9 mouse cellular contexts compared by ENCODE assay signal in the genomic region with DNA sequence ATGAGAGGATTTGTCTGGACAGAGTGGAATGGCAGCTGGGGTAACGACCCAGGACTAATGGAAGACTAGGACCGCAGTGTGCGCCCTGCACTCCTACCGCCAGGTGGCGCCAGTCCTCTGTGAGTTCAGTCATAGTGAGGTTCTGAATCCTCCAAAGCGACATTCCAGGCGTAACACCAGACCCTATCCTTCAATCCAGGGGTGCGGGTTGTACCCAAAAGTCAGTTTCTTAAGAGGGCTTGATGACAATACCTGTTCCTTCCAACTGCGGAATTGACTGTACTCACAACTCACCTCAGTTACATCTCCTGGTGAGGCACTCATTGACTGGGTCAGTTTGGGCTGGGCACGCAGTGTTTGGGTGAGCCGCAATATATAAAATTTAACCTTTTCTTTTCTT. TPM values are rescaled to one million over a fixed set of nuclear protein-coding genes. Genes with fewer than 3 reads are reported as not detected.
DNase-seq lines count a peak whose midpoint lies in the region; ATAC-seq and TF ChIP-seq lines count a peak whose summit lies in the region.
"Had no signal": no experiment of that assay in that cellular context is flagged by ENCODE, and none has a peak within 500 bp of the region (broad histone marks: within the 10 kb centered on the region; RNA-seq: fewer than 3 reads in every experiment).

No protein-coding gene starts in this region.

- peak; percentile 79 for DNase-seq in c-Kit-positive CD71-negative TER-119-negative erythroid progenitor cells, embryonic 14.5 days (ENCODE audit: low read depth)
- peak; percentile 87 for DNase-seq in forebrain, embryonic 10.5 days (ENCODE audit: extremely low spot score, low spot score)
- DNase-seq in heart, postnatal 36 days, result peak; percentile 80 to 83
- DNase-seq in layer of hippocampus, adult 18-20 months (ENCODE audit: low spot score in 2 of 2), result peak; percentile 38 to 83
- DNase-seq in thymus, postnatal 14 days, result peak; percentile 67

- intact Hi-C loops in heart, postnatal 36 days (cut with DNase I), result loop anchor here (1.0 kb wide), 1 partner anchor 126 kb away; no protein-coding TSS in a partner anchor

- H3K36me3 ChIP-seq in ES-Bruce4 (ENCODE audit: control insufficient read depth, insufficient read depth, low read length, poor library complexity, severe bottlenecking), result no peaks in the 10 kb centered on the region
- H3K36me3 ChIP-seq in forebrain, embryonic 10.5 days (replicated peaks), result no peaks in the 10 kb centered on the region
- H3K36me3 ChIP-seq in lung, embryonic 15.5 days, result no peaks in the 10 kb centered on the region
- H3K36me3 ChIP-seq: heart, embryonic 15.5 days had no signal

- TF ChIP-seq EP300 in ES-Bruce4 (IDR thresholded peaks at IDR 0.05; ENCODE audit: insufficient read depth, low read depth, low read length), result no peak

- H3K9ac ChIP-seq in ES-Bruce4 (ENCODE audit: low read depth, poor library complexity, severe bottlenecking), result no peak overlapping the region
- H3K9ac ChIP-seq in lung, embryonic 15.5 days, result no peak overlapping the region
- H3K9ac ChIP-seq: heart, embryonic 15.5 days had no signal

- TF ChIP-seq CTCF in ES-Bruce4 (IDR thresholded peaks at IDR 0.05; ENCODE audit: low read depth, low read length), result peak; percentile 98
- TF ChIP-seq CTCF in olfactory bulb, adult 2 months (IDR thresholded peaks at IDR 0.05; ENCODE audit: insufficient read depth, low read depth, low read length), result peak; percentile 95

- H3K4me1 ChIP-seq in ES-Bruce4 (ENCODE audit: control insufficient read depth, insufficient read depth, low read length), result no peaks in the 10 kb centered on the region
- no peaks in the 10 kb centered on the region for H3K4me1 ChIP-seq in forebrain, embryonic 10.5 days
- no peaks in the 10 kb centered on the region for H3K4me1 ChIP-seq in lung, embryonic 15.5 days
- no peaks in the 10 kb centered on the region for H3K4me1 ChIP-seq in olfactory bulb, adult 2 months (ENCODE audit: control insufficient read depth, insufficient read depth, low read length)
- H3K4me1 ChIP-seq: heart, embryonic 15.5 days had no signal

- WGBS in forebrain, embryonic 10.5 days, result 20% methylated on average over 11 of the region's 11 CpGs
- WGBS in lung, embryonic 15.5 days, result 20% methylated on average over 11 of the region's 11 CpGs
- 17% methylated on average over 11 of the region's 11 CpGs for WGBS in olfactory bulb, adult 2 months

- no peak overlapping the region for H3K27ac ChIP-seq in ES-Bruce4 (ENCODE audit: insufficient read depth, low read length)
- no peak overlapping the region for H3K27ac ChIP-seq in forebrain, embryonic 10.5 days
- no peak overlapping the region for H3K27ac ChIP-seq in lung, embryonic 15.5 days
- no peak overlapping the region for H3K27ac ChIP-seq in olfactory bulb, adult 2 months (ENCODE audit: insufficient read depth, low read depth, low read length)
- H3K27ac ChIP-seq: heart, embryonic 15.5 days had no signal

- no peaks in the 10 kb centered on the region for H3K9me3 ChIP-seq in ES-Bruce4 (replicated peaks; ENCODE audit: control insufficient read depth, insufficient read depth, low read length, poor library complexity, severe bottlenecking)
- H3K9me3 ChIP-seq in forebrain, embryonic 10.5 days, result no peaks in the 10 kb centered on the region
- H3K9me3 ChIP-seq in lung, embryonic 15.5 days, result no peaks in the 10 kb centered on the region
- H3K9me3 ChIP-seq: heart, embryonic 15.5 days had no signal

- no peak overlapping the region for H3K4me3 ChIP-seq in ES-Bruce4 (ENCODE audit: low read depth, low read length)
- H3K4me3 ChIP-seq in forebrain, embryonic 10.5 days, result no peak overlapping the region
- no peak overlapping the region for H3K4me3 ChIP-seq in lung, embryonic 15.5 days
- no peak overlapping the region for H3K4me3 ChIP-seq in olfactory bulb, adult 2 months (ENCODE audit: insufficient read depth, low read depth, low read length)
- H3K4me3 ChIP-seq: heart, embryonic 15.5 days had no signal

- no peak for TF ChIP-seq POLR2A in ES-Bruce4 (IDR thresholded peaks at IDR 0.05; ENCODE audit: insufficient read depth, low read length)
- TF ChIP-seq POLR2A in olfactory bulb, adult 2 months (IDR thresholded peaks at IDR 0.05; ENCODE audit: insufficient read depth, low read depth, low read length), result no peak

- peak; percentile 85; the same call in 1 of the 2 replicates for ATAC-seq in lung, embryonic 15.5 days (ENCODE audit: borderline replicate concordance, extremely low read depth, low FRiP score, low TSS enrichment)

- H3K4me2 ChIP-seq in lung, embryonic 15.5 days, result 0 out of 2 replicates have a peak overlapping the region, but pooled peaks have one; percentile 16
- H3K4me2 ChIP-seq: heart, embryonic 15.5 days had no signal

- no peaks in the 10 kb centered on the region for H3K27me3 ChIP-seq in ES-Bruce4 (ENCODE audit: control insufficient read depth, insufficient read depth, low read length, poor library complexity, severe bottlenecking)
- H3K27me3 ChIP-seq in forebrain, embryonic 10.5 days (ENCODE audit: poor library complexity, severe bottlenecking), result no peaks in the 10 kb centered on the region
- no peaks in the 10 kb centered on the region for H3K27me3 ChIP-seq in lung, embryonic 15.5 days

RNA-seq across cellular contexts. Expression of a gene that starts 9.2 kb away (rescaled TPM):
- polyA plus RNA-seq in ES-Bruce4 (2011; ENCODE audit: insufficient read depth, insufficient read length, low read depth, missing spikeins), result not detected in 2 replicates
- 1.6 and 1.7 TPM in 2 replicates for polyA plus RNA-seq in forebrain, embryonic 10.5 days (2016; fragmentation: Nextera tagmentation; extraction: Ambion mirVana)
- total RNA-seq in heart, postnatal 36 days (2021), result not detected
- total RNA-seq in layer of hippocampus, adult 18-20 months (2021), result 10 to 100 TPM; 16.2 to 16.3 TPM
- polyA plus RNA-seq in lung, embryonic 15.5 days (2015; fragmentation: Nextera tagmentation; extraction: Ambion mirVana), result 0.06 and 0.10 TPM in 2 replicates
- polyA plus RNA-seq in olfactory bulb, adult 2 months (2012; ENCODE audit: insufficient read depth, insufficient read length, low replicate concordance, missing spikeins), result not detected in 2 replicates
- polyA plus RNA-seq: heart, embryonic 15.5 days had no signal

RNA-seq across cellular contexts. Expression of a gene that starts 20.6 kb away (rescaled TPM):
- 56.0 and 57.0 TPM in 2 replicates for polyA plus RNA-seq in ES-Bruce4 (2011; ENCODE audit: insufficient read depth, insufficient read length, low read depth, missing spikeins)
- polyA plus RNA-seq in forebrain, embryonic 10.5 days (2016; fragmentation: Nextera tagmentation; extraction: Ambion mirVana), result 11.9 and 13.0 TPM in 2 replicates
- 10 to 100 TPM; 72.2 to 76.1 TPM for total RNA-seq in heart, postnatal 36 days (2021)
- total RNA-seq in layer of hippocampus, adult 18-20 months (2021), result 10 to 100 TPM; 64.0 to 76.3 TPM
- 17.3 and 17.4 TPM in 2 replicates for polyA plus RNA-seq in lung, embryonic 15.5 days (2015; fragmentation: Nextera tagmentation; extraction: Ambion mirVana)
- polyA plus RNA-seq in olfactory bulb, adult 2 months (2012; ENCODE audit: insufficient read depth, insufficient read length, low replicate concordance, missing spikeins), result not detected in 2 replicates
